13 mouse cellular contexts compared by ENCODE assay signal in genomic region chr4:95896571-95896970, GRCm38 (mm10).
A peak's percentile ranks its signal among the peaks of the same experiment; 100 is the strongest.
DNase-seq lines count a peak whose midpoint lies in the region; ATAC-seq and TF ChIP-seq lines count a peak whose summit lies in the region.
"Had no signal": no experiment of that assay in that cellular context is flagged by ENCODE, and none has a peak within 500 bp of the region (broad histone marks: within the 10 kb centered on the region; RNA-seq: fewer than 3 reads in every experiment).

No protein-coding gene starts in this region.

- 0 out of 2 replicates have a peak overlapping the region, but pooled peaks have one; percentile 25 for H3K27ac ChIP-seq in forebrain, embryonic 12.5 days
- no peak overlapping the region for H3K27ac ChIP-seq in forebrain, postnatal 0 days (ENCODE audit: low read depth, low read length)
- H3K27ac ChIP-seq in lung, embryonic 16.5 days (ENCODE audit: low read length), result peak overlapping the region; percentile 58; the same call in 1 of the 2 replicates
- H3K27ac ChIP-seq in limb, embryonic 13.5 days, result peak overlapping the region; percentile 78; the same call in 1 of the 2 replicates
- H3K27ac ChIP-seq: layer of hippocampus, adult 2 months had no signal

- no peak overlapping the region for H3K4me3 ChIP-seq in forebrain, embryonic 12.5 days (replicated peaks)
- H3K4me3 ChIP-seq in forebrain, postnatal 0 days (ENCODE audit: low read depth, low read length), result no peak overlapping the region
- no peak overlapping the region for H3K4me3 ChIP-seq in lung, embryonic 16.5 days (ENCODE audit: low read length)
- H3K4me3 ChIP-seq in limb, embryonic 13.5 days, result no peak overlapping the region
- H3K4me3 ChIP-seq: heart, embryonic 12.5 days; layer of hippocampus, adult 2 months had no signal

- WGBS in forebrain, embryonic 12.5 days, result 68% methylated on average over 5 of the region's 5 CpGs
- 48% methylated on average over 5 of the region's 5 CpGs for WGBS in forebrain, postnatal 0 days
- 25% methylated on average over 5 of the region's 5 CpGs for WGBS in lung, embryonic 16.5 days
- 17% methylated on average over 5 of the region's 5 CpGs for WGBS in limb, embryonic 13.5 days

- no peak for DNase-seq in forebrain, postnatal 0 days
- no peak for DNase-seq in lung, postnatal 10 days
- peak; percentile 39 for DNase-seq in embryo, embryonic 9.5 days (ENCODE audit: extremely low spot score)
- no peak for DNase-seq in cerebellum, postnatal 10 days
- DNase-seq in adrenal gland, postnatal 10 days, result no peak
- DNase-seq: cerebellum, adult 18-20 months; left cerebral cortex, postnatal 4 days had no signal

- no peaks in the 10 kb centered on the region for H3K27me3 ChIP-seq in forebrain, embryonic 12.5 days
- H3K27me3 ChIP-seq in forebrain, postnatal 0 days (ENCODE audit: insufficient read depth, low read length), result no peaks in the 10 kb centered on the region
- H3K27me3 ChIP-seq in lung, embryonic 16.5 days (ENCODE audit: control insufficient read depth, insufficient read depth, low read depth, low read length), result no peaks in the 10 kb centered on the region
- H3K27me3 ChIP-seq in limb, embryonic 13.5 days, result no peaks in the 10 kb centered on the region
- H3K27me3 ChIP-seq: heart, embryonic 12.5 days had no signal

- H3K9ac ChIP-seq in forebrain, embryonic 12.5 days, result no peak overlapping the region
- H3K9ac ChIP-seq in forebrain, postnatal 0 days, result no peak overlapping the region
- no peak overlapping the region for H3K9ac ChIP-seq in lung, embryonic 16.5 days (ENCODE audit: low read length)
- no peak overlapping the region for H3K9ac ChIP-seq in limb, embryonic 13.5 days
- H3K9ac ChIP-seq: heart, embryonic 12.5 days had no signal

- no peak for ATAC-seq in forebrain, embryonic 12.5 days (ENCODE audit: low FRiP score)
- ATAC-seq in forebrain, postnatal 0 days, result no peak
- ATAC-seq in lung, embryonic 16.5 days (ENCODE audit: low read depth), result 0 out of 2 replicates have a peak, but pooled peaks have one; percentile 7
- ATAC-seq in limb, embryonic 13.5 days (ENCODE audit: low FRiP score, low read depth), result 0 out of 2 replicates have a peak, but pooled peaks have one; percentile 21
- ATAC-seq: intestine, embryonic 16.5 days had no signal

- H3K9me3 ChIP-seq in forebrain, embryonic 12.5 days, result no peaks in the 10 kb centered on the region
- no peaks in the 10 kb centered on the region for H3K9me3 ChIP-seq in forebrain, postnatal 0 days (ENCODE audit: low read length)
- H3K9me3 ChIP-seq in lung, embryonic 16.5 days (ENCODE audit: control insufficient read depth, low read length), result no peaks in the 10 kb centered on the region
- H3K9me3 ChIP-seq in limb, embryonic 13.5 days, result no peaks in the 10 kb centered on the region
- H3K9me3 ChIP-seq: heart, embryonic 12.5 days had no signal

- H3K4me1 ChIP-seq in forebrain, embryonic 12.5 days, result peaks cover 3% of the 10 kb centered on the region; the same call in 1 of the 2 replicates
- H3K4me1 ChIP-seq in forebrain, postnatal 0 days (ENCODE audit: insufficient read depth), result no peaks in the 10 kb centered on the region
- peaks cover 31% of the 10 kb centered on the region for H3K4me1 ChIP-seq in lung, embryonic 16.5 days (replicated peaks; ENCODE audit: control insufficient read depth, insufficient read depth, low read length)
- peaks cover 56% of the 10 kb centered on the region for H3K4me1 ChIP-seq in limb, embryonic 13.5 days

- TF ChIP-seq CTCF in forebrain, postnatal 0 days (IDR thresholded peaks at IDR 0.05; ENCODE audit: low read depth), result no peak

- H3K36me3 ChIP-seq in forebrain, embryonic 12.5 days (replicated peaks), result no peaks in the 10 kb centered on the region
- H3K36me3 ChIP-seq in forebrain, postnatal 0 days (ENCODE audit: insufficient read depth), result no peaks in the 10 kb centered on the region
- no peaks in the 10 kb centered on the region for H3K36me3 ChIP-seq in lung, embryonic 16.5 days (ENCODE audit: control insufficient read depth, insufficient read depth, low read length)
- no peaks in the 10 kb centered on the region for H3K36me3 ChIP-seq in limb, embryonic 13.5 days
- H3K36me3 ChIP-seq: heart, embryonic 12.5 days had no signal

- H3K4me2 ChIP-seq in forebrain, embryonic 12.5 days, result no peak overlapping the region
- H3K4me2 ChIP-seq in forebrain, postnatal 0 days (ENCODE audit: low read depth), result no peak overlapping the region
- H3K4me2 ChIP-seq in lung, embryonic 16.5 days (ENCODE audit: low read depth, low read length), result no peak overlapping the region
- H3K4me2 ChIP-seq in limb, embryonic 13.5 days (replicated peaks), result no peak overlapping the region
- H3K4me2 ChIP-seq: heart, embryonic 12.5 days had no signal

Comparison
In these comparisons a context has a peak if more than half of its experiments do, and no peak if none do; other contexts are left out.
1. ATAC-seq: peak in lung, embryonic 16.5 days (single experiment) and limb, embryonic 13.5 days (single experiment); none in forebrain, embryonic 12.5 days (single experiment) and forebrain, postnatal 0 days (single experiment).